Mouse (Mus musculus) spleen, adult 2 months (tissue): ENCODE measurements around the gene Fgfr2.

ENCODE experiments used
- CTCF ChIP-seq: fragments of 200-500 bp; IDR thresholded peaks from 2 replicates; pipeline ENCODE4 v1.5.1; 2011; ENCODE audit warnings: mild to moderate bottlenecking, inconsistent platforms; ENCODE audit not compliant: insufficient read depth, insufficient read length, insufficient replicate concordance; ENCODE audit errors: extremely low read depth
- POLR2A ChIP-seq: fragments of 200-500 bp; IDR thresholded peaks from 2 replicates; pipeline ENCODE4 v1.6.1; 2011; ENCODE audit warnings: low read depth, low read length, inconsistent platforms

GRCm38 (mm10) chr7:130726724-130727422, 2396.3 kb downstream of the Fgfr2 start:
- TF ChIP-seq POLR2A (no peak), CTCF (no peak)
